Mouse (Mus musculus) intestine, embryonic 16.5 days (tissue): ENCODE results near the gene Hnrnpa0. TPM values are rescaled to one million over a fixed set of nuclear protein-coding genes. Genes with fewer than 3 reads are reported as not detected.
"Not testable (repeated sequence)": the region's sequence is repeated elsewhere in the genome, so short reads cannot be mapped to it uniquely, and the experiment has no call there.

Source experiments
- ATAC-seq: fragments of 200-750 bp; cut with Nextera tagmentation; 2 replicates; pipeline ENCODE4 v1.8.0; 2017; ENCODE audit warnings: moderate TSS enrichment, moderate library complexity
- H3K27ac ChIP-seq: fragments of 300-500 bp; sonication (generic); 2 replicates; pipeline ENCODE4 v1.5.1; 2014; ENCODE audit warnings: mild to moderate bottlenecking, low read length
- H3K27me3 ChIP-seq: fragments of 300-500 bp; sonication (generic); replicated peaks from 2 replicates; pipeline ENCODE4 v1.6.1; 2014; ENCODE audit warnings: low read length, control low read depth, mixed read lengths; ENCODE audit not compliant: control insufficient read depth, insufficient read depth
- H3K36me3 ChIP-seq: fragments of 300-500 bp; sonication (generic); 2 replicates; pipeline ENCODE4 v1.6.1; 2014; ENCODE audit warnings: low read length, control low read depth; ENCODE audit not compliant: control insufficient read depth, insufficient read depth
- H3K4me1 ChIP-seq: fragments of 300-500 bp; sonication (generic); 2 replicates; pipeline ENCODE4 v1.6.1; 2014; ENCODE audit warnings: low read length, control low read depth, mixed read lengths; ENCODE audit not compliant: control insufficient read depth, insufficient read depth
- H3K4me2 ChIP-seq: fragments of 300-500 bp; sonication (generic); 2 replicates; pipeline ENCODE4 v1.6.1; 2014; ENCODE audit warnings: low read depth, low read length, control low read depth
- H3K4me3 ChIP-seq: fragments of 300-500 bp; sonication (generic); 2 replicates; pipeline ENCODE4 v1.5.1; 2014; ENCODE audit warnings: mild to moderate bottlenecking, low read length
- H3K9ac ChIP-seq: fragments of 300-500 bp; sonication (generic); 2 replicates; pipeline ENCODE4 v1.6.1; 2014; ENCODE audit warnings: low read depth, low read length
- H3K9me3 ChIP-seq: fragments of 300-500 bp; sonication (generic); 2 replicates; pipeline ENCODE4 v1.6.1; 2016; ENCODE audit warnings: low read length, control low read depth; ENCODE audit not compliant: control insufficient read depth
- WGBS: fragments of 180-500 bp; shearing (Covaris S2); extraction: QIAGEN DNeasy Blood & Tissue Kit; methylation state at CpG from one replicate; pipeline ENCODE4 v1.1.7; 2014; 5-methylcytosine and 5-hydroxymethylcytosine counted together
- polyA plus RNA-seq: library from polyadenylated mRNA; unstranded; fragments of >200 nt; fragmentation: Nextera tagmentation; extraction: Ambion mirVana; gene quantifications from 2 replicates; pipeline ENCODE4 v1.2.1, GENCODE M21; 2015

Gene Hnrnpa0
- polyA plus RNA-seq, 1 experiment from 2014 or later = 20.9 TPM

DNA sequence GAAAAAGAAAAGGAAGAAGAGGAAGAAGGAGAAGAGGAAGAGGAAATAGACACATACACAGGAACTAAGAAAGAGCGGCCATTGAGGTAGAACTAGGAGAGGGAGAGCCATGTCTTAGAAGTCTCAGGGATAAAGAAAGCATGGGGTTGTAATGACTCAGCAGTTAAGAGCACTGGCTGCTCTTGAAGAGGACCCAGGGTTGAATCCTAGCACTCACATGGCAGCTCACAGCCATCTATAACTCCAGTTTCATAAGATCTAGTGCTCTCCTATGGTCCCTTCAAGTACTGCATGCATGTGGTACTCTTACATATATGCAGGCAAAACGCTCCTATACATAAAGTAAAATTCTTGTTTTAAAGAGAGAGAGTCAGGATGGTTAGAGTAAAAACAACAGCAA, 27.7 kb upstream of the Hnrnpa0 start:
- H3K4me2 ChIP-seq = no peak overlapping the region
- no peaks in the 10 kb centered on the region for H3K27me3 ChIP-seq
- 93% methylated on average over 2 of the region's 2 CpGs for WGBS
- peaks cover 6% of the 10 kb centered on the region for H3K36me3 ChIP-seq
- H3K27ac ChIP-seq = no peak overlapping the region
- no peak for ATAC-seq
- no peak overlapping the region for H3K4me3 ChIP-seq
- H3K9me3 ChIP-seq = no peaks in the 10 kb centered on the region
- H3K9ac ChIP-seq = no peak overlapping the region
- 0 out of 2 replicates have a peak, but pooled peaks cover 4% of the 10 kb centered on the region for H3K4me1 ChIP-seq

DNA sequence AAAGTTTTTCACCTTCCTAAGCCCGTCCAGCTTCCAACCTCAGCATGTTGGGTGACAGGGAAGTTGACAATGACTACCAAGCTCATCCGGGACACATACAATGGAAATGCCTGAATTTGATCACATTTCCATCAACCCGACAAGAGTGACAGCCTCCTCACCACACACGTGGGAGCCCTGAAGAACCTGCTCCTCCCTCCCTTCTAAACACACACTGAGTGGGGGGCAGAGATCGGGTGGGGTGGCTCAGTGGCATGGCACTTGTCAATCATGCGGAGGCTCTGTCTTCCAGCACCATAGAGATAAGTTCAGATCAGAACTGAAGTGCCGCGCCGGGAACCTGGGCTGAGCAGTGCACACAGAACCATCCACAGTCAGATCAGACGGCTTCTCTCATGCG, 22.1 kb upstream of the Hnrnpa0 start:
- Histone ChIP-seq H3K4me1 (peaks cover 6% of the 10 kb centered on the region), H3K27me3 (no peaks in the 10 kb centered on the region), H3K4me3 (no peak overlapping the region), H3K9ac (no peak overlapping the region), H3K9me3 (no peaks in the 10 kb centered on the region), H3K27ac (no peak overlapping the region), H3K36me3 (no peaks in the 10 kb centered on the region), H3K4me2 (no peak overlapping the region)
- ATAC-seq = no peak
- WGBS = 79% methylated on average over 11 of the region's 11 CpGs

DNA sequence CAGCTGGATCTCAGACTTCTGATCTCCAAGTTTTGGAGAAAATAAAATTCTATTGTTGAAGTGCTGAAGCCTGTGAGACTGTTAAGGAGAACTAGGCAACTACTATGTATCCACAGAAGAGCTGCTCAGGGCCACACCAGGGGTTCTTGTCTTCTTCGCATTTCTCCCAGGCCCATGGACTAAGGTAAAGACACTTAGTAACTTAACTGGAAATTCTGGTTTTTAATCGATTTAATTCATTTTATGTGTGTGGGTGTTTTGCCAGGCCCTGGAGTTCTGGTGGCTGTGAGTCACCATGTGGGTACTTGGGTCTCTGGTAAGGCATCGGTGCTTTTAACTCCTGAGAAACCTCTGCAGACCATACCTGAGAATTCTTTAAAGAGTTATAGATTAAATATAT, 21.3 kb upstream of the Hnrnpa0 start:
- Histone ChIP-seq H3K9ac (no peak overlapping the region), H3K27ac (no peak overlapping the region), H3K4me3 (no peak overlapping the region), H3K27me3 (no peaks in the 10 kb centered on the region), H3K9me3 (no peaks in the 10 kb centered on the region), H3K4me1 (peaks cover 6% of the 10 kb centered on the region), H3K4me2 (no peak overlapping the region), H3K36me3 (no peaks in the 10 kb centered on the region)
- ATAC-seq = no peak
- 87% methylated on average over 3 of the region's 3 CpGs for WGBS

DNA sequence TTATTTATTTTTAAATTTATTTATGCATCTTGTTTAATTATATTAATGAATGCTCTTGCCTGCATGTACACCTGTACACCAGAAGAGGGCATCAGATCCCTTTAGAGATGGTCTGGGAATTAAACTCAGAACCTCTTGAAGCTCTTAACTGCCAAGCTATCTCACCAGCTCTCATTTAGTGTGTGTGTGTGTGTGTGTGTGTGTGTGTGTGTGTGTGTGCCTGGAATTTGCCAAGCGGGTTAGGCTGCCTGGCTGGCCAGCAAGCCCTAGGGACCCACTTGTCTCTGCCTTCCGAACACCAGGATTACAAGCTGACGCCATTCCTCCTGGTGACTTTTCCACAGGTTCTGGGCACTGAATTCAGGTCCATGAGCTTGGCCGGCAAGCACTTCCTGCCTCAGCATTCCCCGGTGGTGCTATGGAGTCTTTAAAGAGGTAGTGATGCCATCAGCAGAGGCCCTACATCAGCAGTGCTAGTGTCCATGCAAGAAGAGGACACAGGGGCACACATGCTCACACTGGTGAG, 20.7 kb upstream of the Hnrnpa0 start:
- Histone ChIP-seq H3K9ac (no peak overlapping the region), H3K36me3 (no peaks in the 10 kb centered on the region), H3K27ac (no peak overlapping the region), H3K4me2 (peak overlapping the region; percentile 72), H3K9me3 (no peaks in the 10 kb centered on the region), H3K4me3 (peak overlapping the region; percentile 43), H3K4me1 (peaks cover 6% of the 10 kb centered on the region), H3K27me3 (no peaks in the 10 kb centered on the region)
- peak; percentile 72 for ATAC-seq
- WGBS = 44% methylated on average over 5 of the region's 5 CpGs

DNA sequence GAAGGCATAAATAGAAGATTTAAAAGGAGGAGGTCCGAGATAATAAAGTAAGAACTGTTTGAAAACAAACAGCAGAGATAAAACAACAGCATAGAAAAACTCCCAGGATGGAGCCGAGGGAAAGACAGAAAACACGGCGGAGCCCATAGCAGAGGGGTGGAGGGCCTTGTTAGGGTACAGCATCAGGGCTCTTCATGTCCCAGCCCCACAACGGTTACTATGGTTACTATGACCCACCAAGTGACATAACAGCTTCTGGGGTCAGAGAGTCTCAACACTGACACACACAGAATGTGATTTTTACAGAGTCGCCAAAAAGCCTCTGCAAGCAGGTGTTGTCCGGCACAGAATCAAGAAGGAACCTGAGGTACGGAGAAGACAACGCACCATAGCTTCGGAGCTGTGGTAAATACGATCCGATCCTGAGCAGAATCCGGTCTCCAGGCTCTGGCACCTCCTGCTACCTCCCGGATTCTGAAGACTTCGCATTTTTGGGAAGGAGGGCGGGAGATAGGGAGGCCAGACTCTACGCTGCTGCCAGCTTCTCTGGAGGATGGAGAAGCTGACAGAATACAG, 20.0 kb upstream of the Hnrnpa0 start:
- H3K4me2 ChIP-seq = peak overlapping the region; percentile 72
- H3K27me3 ChIP-seq = no peaks in the 10 kb centered on the region
- peak; percentile 89 for ATAC-seq
- peaks cover 6% of the 10 kb centered on the region for H3K4me1 ChIP-seq
- H3K9ac ChIP-seq = peak overlapping the region; percentile 53; the same call in 1 of the 2 replicates
- under 1% methylated on average over 17 of the region's 17 CpGs for WGBS
- no peak overlapping the region for H3K27ac ChIP-seq
- peak overlapping the region; percentile 43 for H3K4me3 ChIP-seq
- no peaks in the 10 kb centered on the region for H3K9me3 ChIP-seq
- no peaks in the 10 kb centered on the region for H3K36me3 ChIP-seq

DNA sequence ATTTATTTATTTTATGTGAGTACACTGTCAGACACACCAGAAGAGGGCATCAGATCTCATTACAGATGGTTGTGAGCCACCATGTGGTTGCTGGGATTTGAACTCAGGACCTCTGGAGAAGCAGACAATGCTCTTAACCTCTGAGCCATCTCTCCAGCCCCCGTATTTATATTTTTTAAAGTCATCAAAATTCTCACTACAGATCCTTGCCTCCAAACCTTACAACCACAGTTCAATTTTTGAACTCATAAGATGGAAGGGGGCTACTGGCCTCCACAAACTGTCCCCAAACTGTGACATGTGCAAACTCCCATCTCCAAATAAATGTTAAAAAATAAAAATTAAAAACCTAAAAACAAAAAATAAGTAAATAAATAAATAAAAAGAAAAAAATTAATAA, 19.4 kb upstream of the Hnrnpa0 start:
- ATAC-seq = no peak
- no peaks in the 10 kb centered on the region for H3K27me3 ChIP-seq
- H3K9me3 ChIP-seq = no peaks in the 10 kb centered on the region
- no peak overlapping the region for H3K27ac ChIP-seq
- H3K4me2 ChIP-seq = no peak overlapping the region
- no peak overlapping the region for H3K9ac ChIP-seq
- H3K4me3 ChIP-seq = no peak overlapping the region
- H3K4me1 ChIP-seq = peaks cover 6% of the 10 kb centered on the region
- 81% methylated on average over 1 of the region's 1 CpGs for WGBS
- H3K36me3 ChIP-seq = no peaks in the 10 kb centered on the region

DNA sequence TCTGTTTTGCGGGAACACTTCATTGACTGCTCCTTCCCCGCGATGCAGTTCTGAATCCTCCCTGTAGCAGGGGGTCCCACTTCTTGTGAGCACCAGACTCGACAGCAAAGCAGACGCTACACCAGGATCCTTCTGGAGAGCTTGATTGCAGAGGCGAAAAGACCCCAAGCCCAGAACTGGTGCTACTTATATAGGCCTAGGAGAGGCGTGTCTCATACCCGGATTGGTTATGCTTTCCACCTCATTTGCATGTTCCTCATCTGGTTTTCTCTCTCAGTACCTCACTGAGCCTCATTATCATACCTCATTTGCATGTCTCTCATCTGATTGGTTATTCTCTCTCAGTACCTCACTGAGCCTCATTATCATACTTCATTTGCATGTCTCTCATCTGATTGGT, 18.2 kb upstream of the Hnrnpa0 start:
- not testable (repeated sequence) for H3K4me1 ChIP-seq, ATAC-seq, H3K9ac ChIP-seq, H3K36me3 ChIP-seq, H3K9me3 ChIP-seq, H3K27ac ChIP-seq, H3K4me2 ChIP-seq, H3K4me3 ChIP-seq, H3K27me3 ChIP-seq
- WGBS = 95% methylated on average over 8 of the region's 8 CpGs

DNA sequence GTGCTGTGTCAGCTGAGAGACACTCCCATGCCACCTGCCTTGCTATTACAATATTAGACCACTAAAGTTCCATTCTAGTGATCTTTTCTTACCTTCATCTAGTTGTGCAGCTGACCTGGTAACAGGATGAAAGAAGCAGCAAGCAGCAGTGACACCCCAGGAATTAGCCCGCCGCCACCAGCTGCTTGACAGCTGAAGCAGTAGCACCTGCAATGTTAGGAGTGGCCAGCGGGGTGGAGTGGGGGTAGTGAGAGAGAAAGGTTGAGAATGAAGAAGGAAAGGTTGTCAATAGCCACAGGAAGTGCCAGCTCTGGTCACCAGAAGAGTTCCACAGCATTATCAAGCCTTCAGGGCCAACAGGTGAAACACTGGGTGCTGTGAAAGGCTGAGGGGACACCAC, 3.3 kb upstream of the Hnrnpa0 start:
- H3K4me3 ChIP-seq = no peak overlapping the region
- H3K9me3 ChIP-seq = no peaks in the 10 kb centered on the region
- ATAC-seq = no peak
- H3K9ac ChIP-seq = no peak overlapping the region
- whole genome bisulfite sequencing = 47% methylated on average over 3 of the region's 3 CpGs
- H3K4me1 ChIP-seq = 0 out of 2 replicates have a peak, but pooled peaks cover 5% of the 10 kb centered on the region
- no peak overlapping the region for H3K27ac ChIP-seq
- no peak overlapping the region for H3K4me2 ChIP-seq
- no peaks in the 10 kb centered on the region for H3K36me3 ChIP-seq
- H3K27me3 ChIP-seq = no peaks in the 10 kb centered on the region

DNA sequence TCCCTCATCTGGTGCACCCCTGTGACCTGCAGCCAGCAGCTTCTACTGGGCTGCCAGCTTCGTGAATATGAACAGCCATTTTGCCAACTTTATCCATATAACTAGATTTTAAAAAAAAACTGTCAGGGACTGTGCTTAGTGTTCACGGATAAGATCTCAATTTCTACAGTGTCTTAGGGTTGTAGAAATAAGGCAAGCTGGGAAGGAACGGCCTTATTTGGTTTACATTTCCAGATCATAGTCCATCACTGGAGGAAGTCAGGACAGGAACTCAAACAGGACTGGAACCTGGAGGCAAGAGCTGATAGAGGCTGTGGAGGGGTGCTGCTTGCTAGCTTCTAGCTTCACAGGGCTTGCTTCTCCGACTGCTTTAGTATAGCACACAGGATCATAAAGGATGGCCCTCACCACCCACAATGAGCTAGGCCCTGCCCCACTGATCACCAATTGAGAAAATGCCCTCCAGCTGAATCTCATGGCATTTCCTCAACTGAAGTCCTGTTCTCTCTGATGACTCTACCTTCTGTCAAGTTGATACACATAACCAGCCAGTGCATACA, 1.4 kb upstream of the Hnrnpa0 start:
- H3K4me3 ChIP-seq = peak overlapping the region; percentile 98
- H3K27me3 ChIP-seq = no peaks in the 10 kb centered on the region
- H3K9ac ChIP-seq = peak overlapping the region; percentile 99
- no peak for ATAC-seq
- peak overlapping the region; percentile 50 for H3K4me2 ChIP-seq
- H3K36me3 ChIP-seq = no peaks in the 10 kb centered on the region
- peak overlapping the region; percentile 98 for H3K27ac ChIP-seq
- no peaks in the 10 kb centered on the region for H3K9me3 ChIP-seq
- WGBS = 22% methylated on average over 4 of the region's 4 CpGs
- H3K4me1 ChIP-seq = peaks cover 9% of the 10 kb centered on the region
